Mouse (Mus musculus): ENCODE data around the gene Spem2. TPM values are rescaled to one million over a fixed set of nuclear protein-coding genes. Genes with fewer than 3 reads are reported as not detected.

Gene Spem2
- not detected for polyA plus RNA-seq (2017; shearing (Covaris generic))

DNA sequence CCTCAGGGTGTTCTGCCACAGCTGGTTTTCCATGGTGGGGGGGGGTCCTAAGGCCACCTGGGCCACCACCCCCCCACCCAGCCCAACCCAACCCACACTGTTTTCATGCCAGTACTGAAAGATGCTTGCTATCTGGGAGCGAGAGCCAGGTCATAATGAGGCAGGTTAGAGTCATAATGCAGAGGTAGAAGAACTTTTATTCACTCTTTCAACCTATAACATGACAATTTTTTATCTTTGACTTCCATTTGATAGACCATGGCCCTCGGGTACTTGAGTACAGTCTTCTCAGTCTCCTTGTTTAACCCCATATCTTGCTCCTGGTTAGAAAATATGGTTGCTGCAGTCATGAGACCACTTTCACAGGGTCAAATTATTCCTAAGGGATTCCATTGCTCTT, at the start of gene Spem2:
TSS of gene Spem2 (minus strand) at position 101 of the 400 bp plus-strand sequence.

DNA sequence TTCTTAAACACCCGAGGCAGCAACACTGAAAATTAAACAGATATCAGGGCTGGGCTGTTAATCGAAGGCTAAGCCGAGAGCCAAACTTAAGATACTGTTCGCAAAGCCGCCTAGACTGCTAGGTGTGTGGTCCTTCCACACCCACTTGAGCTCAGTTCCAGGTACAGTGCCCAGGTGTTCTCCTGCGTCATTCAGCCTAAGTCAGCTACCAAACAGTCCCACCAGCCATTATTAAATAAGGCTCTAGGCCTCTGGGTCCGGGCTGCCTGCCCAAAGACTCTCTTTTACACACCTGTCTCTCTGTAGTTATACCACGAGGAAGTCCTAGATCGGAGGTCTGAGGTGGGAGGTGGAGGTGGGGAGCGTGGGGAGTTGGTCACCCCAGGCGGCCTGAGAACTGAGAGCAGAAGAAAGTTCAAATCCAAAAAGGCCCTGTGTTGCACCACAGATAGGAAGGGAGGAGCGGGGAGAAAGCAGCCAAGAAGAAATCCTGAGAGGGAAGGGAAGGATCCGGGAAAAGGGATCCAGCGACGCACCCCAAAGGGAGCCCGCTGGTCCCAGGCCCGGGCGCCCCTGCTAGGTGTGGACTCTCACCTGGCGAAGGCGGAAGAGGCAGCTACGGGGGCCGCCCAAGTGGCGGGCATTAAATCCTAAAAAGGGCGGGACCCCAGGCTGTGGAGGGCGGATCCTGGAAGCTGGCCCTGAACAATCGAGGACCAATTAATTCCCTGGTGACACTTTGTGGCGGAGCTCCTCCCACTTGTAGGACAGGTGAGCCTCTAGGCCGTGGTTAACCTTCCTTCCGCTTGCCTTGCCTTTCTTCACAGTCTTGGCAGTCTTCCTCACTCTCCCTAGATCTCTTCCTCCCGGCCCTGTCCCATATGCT, 40.1 kb upstream of the Spem2 start, which contains the start of gene Tnk1:
TSS of gene Tnk1 (minus strand) at position 618 of the 886 bp plus-strand sequence.

DNA sequence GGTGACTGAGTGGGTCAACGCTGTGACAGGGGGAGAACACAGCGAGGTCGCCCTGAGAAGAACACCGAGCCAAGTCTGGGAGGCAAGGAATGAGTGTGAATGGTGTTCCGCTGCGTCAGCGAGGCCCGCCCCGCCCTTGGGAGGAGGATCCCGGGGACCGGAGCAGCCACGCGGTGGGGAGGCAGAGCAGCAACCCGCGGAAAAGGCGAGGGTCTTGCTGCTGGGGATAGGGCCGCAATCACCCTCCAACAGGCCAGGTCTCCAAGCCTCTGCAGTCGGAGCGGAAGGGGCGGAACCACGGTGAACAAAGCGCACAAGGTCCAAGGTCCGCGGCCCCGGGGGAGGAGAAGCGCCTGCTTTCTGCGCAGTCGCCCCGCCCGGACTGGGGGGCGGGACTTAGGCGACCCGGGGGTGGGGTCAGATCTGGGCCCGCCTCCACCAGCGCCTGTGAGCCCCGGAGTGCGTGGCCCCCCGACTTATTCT, 28.0 kb upstream of the Spem2 start, which contains the start of gene Plscr3:
TSS of gene Plscr3 (plus strand) at position 179 of the 483 bp plus-strand sequence.

DNA sequence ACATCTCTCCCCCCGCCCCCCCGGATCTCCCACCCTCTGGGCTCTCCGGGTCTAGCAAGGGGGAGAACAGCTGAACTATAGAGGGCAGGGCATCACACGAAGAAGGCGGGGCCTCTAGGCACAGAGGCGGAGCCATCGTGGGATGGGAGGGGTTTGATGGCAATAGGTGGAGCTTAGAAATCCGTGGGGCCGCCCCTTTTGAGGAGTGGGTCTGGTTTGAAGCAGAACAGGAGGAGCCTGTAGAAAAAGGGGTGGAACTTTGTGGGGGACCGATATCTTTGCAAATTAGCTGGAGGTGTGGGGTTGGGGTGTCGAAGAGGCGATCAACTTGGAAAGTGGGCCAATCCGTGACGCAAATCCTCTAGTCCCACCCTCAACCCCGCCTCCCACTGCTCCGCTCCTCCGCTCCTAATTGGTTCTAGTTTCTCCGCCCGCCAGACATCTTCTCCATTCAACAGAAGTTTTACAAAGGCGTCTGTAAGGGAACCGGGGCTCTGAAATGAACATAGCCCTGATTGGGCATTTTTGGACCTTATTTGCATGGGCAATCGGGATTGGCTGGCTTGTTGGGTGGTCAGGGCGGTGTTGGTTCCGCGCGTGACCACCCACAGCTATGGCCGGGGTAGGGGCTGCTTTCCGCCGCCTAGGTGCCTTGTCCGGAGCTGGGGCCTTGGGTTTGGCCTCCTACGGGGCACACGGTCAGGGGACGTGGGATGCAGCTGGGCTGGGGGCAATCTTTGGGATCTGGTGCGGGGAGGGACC, 19.9 kb upstream of the Spem2 start, which contains the start of gene Tmem256:
TSS of gene Tmem256 (plus strand) at position 563 of the 762 bp plus-strand sequence.

DNA sequence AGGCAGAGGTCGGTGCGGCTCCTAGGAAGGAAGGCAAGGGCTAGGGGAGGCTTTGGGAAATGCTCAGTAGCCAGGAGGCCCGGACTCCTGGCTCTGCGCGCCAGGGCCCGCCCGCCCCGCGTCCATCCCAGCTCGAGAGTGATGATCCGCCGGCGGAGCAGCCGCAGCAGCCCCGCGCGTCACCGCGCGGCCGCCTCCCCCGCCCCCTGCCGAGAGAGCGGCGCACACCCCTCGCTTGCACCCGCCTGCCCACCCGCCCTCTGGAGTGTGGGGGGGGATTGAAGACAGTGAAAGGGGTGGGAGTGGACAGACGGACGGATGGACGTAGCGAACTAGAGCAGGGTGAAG, 19.3 kb upstream of the Spem2 start, which contains the start of gene Nlgn2:
TSS of gene Nlgn2 (minus strand) at position 181 of the 348 bp plus-strand sequence.

DNA sequence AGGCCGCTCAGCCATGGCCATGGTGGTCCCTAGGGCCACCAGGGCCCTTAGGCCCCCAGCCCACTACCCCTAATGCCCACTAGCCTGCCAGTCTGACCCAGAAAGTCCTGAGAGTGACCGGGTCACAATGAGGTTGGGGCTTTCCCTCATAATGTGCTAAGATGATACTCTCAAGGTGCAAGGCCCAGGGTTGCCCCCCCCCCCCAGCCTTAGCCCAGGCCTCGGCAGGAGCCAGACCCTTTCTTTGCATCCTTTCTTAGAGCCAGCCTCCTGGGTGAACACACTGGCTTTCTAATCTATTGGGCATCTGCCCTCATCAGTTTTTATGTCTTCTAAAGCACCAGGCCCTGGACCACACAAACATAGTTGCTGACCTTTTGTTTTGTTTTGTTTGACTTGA, 3.8 kb upstream of the Spem2 start, which contains the start of gene Spem1:
TSS of gene Spem1 (minus strand) at position 101 of the 400 bp plus-strand sequence.

DNA sequence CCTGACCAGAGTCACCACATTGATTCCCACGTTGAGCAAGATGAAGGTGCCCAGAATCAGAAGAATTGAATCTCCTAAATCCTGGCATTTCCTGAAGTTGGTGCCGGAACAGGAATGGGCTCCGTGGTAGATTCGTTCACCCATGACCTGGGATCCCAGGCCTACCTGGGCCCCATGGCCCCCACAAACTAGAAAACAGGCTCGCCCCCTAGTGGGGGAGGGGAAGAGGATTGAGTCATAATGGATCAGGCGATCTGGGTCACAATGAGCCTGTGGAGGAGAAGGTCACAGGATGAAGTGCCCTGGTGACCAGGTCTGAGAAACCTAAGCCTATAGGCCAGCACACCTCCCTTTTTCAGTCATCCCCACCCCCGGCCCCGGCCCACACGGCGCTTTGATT, 3.1 kb downstream of the Spem2 start, which contains the start of gene Gm39566:
TSS of gene Gm39566 (minus strand) at position 144 of the 400 bp plus-strand sequence.

DNA sequence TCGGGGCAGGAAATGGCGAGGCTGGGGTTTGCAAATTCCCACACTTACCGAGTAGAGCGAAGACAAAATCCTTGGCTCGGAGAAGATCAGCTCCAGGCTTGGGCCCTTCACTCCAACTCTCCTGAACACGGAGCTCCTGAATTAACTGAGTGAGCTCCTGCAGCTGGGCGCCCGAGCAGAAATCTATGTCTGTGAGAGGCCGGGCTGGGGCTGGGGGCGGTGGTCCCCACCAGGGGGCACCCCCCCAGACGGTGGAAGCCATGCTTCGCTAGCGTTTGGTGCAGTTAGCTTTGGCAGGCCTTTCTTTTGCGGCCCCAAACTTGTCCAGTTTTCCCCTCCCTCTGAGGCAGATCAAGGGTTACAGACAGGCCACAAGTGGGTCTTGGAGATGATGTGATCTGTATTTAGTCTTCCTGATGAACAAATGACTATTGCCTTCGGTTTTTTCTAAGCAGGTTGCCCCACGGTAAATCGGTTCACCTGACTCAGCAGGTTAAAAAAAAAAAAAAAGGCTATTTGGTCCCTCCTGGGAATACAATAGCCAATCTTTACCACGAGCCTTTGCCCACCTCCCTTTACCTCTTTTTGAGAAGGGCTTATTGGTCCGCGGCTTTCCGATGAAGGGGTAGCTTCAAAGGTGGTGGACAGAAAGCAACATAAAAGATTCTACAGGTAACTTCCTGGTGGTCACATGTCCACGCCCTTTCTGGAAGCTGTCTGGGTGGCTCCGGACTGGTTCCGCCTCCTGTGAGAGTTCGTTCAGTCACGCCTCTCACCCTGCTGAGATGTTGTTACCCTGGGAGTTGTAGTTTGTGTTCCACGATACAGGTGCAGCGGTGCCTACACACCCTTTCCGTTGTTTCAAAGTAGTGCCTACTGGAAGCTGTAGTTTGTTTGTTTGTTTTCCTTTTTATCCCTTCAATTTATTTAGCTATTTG, 13.0 kb downstream of the Spem2 start, which contains the start of gene Tmem102:
TSS of gene Tmem102 (minus strand) at position 653 of the 938 bp plus-strand sequence.

DNA sequence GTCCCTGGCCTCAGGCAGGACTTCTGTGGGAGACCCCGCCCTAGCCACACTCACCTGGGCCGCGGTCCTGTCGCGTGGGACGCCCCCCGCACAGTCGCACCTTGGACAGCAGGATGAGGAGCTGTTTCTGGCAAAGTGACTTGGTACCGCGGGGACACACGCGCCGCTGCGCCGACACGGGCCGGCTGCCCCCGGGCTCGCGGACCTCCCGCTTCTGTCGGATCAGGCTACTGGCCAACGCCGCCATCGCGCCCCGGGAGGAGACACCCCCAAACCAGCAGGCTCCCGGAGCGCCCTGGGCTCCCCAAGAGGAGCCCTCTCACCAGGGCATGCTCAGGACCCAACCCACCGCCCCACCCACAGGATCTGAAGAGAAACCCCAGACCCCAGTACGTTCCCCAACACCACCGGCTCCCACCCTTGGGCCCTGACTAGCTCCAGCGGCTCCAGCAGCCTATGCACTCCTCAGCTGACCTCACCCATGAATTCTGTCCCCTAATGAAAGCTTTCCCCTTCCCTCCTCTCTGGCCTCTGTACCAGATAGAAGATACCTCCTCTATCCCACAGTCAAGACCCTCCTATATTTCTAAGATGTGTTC, 16.8 kb downstream of the Spem2 start, which contains the start of gene Fgf11:
TSS of gene Fgf11 (minus strand) at position 479 of the 599 bp plus-strand sequence.

DNA sequence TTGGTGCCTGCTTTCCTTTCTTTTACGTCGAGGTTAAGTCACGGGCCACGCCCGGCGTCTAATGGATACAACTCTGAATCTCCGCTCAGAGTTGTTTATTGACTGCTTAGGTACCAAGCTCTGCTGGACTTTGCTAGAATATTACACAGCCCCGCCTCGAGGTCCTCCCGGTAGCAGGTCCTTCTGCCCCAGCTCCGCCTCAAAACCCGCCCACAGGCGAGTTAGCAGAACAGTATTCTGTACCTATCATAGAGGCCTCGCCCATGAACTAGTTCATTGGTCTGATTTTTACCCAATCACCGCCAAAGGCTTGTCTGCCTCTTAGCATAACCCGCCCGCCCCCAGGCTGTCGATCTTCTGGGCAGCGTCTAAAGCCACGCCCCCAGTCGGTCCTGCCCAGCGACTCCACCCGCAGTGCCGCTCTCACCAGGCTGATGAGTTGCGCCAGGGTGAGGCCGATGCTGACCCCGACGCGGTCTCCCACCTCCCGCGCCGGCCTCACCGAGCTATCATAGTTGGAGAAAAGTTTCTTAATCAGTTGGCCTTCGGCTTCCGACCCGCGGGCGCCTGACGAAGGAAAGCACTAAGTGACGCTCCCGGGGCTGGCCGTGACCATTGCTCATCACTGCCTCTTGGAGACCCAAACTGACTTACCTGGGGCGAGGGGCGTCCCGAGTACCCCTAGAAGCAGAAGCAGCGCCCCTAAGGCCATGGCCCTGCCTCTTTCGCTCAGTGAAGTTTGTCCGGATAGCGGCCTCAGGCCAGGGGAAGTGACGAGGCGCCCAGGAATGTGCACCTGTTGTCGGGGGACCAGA, 22.9 kb downstream of the Spem2 start, which contains the start of gene Chrnb1:
TSS of gene Chrnb1 (minus strand) at position 776 of the 815 bp plus-strand sequence.

Other genes starting within 250 kb of the Spem2 start
- 25.6 TPM for gene Wrap53, start 238.2 kb downstream of the Spem2 start, polyA plus RNA-seq (2017; shearing (Covaris generic))
- gene Trp53, start 238.1 kb downstream of the Spem2 start, polyA plus RNA-seq (2017; shearing (Covaris generic)): 239 TPM
- not detected for gene Atp1b2, start 212.5 kb downstream of the Spem2 start, polyA plus RNA-seq (2017; shearing (Covaris generic))
- gene Shbg, start 200.6 kb downstream of the Spem2 start, polyA plus RNA-seq (2017; shearing (Covaris generic)): not detected
- not detected for gene Sat2, start 196.4 kb downstream of the Spem2 start, polyA plus RNA-seq (2017; shearing (Covaris generic))
- 63.2 TPM for gene Fxr2, start 185.5 kb downstream of the Spem2 start, polyA plus RNA-seq (2017; shearing (Covaris generic))
- not detected for gene Sox15, start 163.2 kb downstream of the Spem2 start, polyA plus RNA-seq (2017; shearing (Covaris generic))
- gene Mpdu1, start 155.8 kb downstream of the Spem2 start, polyA plus RNA-seq (2017; shearing (Covaris generic)): 66.0 TPM
- 4.3 TPM for gene Cd68, start 152.3 kb downstream of the Spem2 start, polyA plus RNA-seq (2017; shearing (Covaris generic))
- gene Eif4a1, start 146.0 kb downstream of the Spem2 start, polyA plus RNA-seq (2017; shearing (Covaris generic)): 654 TPM
- 43.8 TPM for gene Senp3, start 136.4 kb downstream of the Spem2 start, polyA plus RNA-seq (2017; shearing (Covaris generic))
- gene Tnfsf13, start 132.7 kb downstream of the Spem2 start, polyA plus RNA-seq (2017; shearing (Covaris generic)): not detected
- not detected for gene Tnfsf12, start 122.6 kb downstream of the Spem2 start, polyA plus RNA-seq (2017; shearing (Covaris generic))
- not detected for gene Tnfsfm13, start 122.4 kb downstream of the Spem2 start, polyA plus RNA-seq (2017; shearing (Covaris generic))
- gene Polr2a, start 59.8 kb downstream of the Spem2 start, polyA plus RNA-seq (2017; shearing (Covaris generic)): 50.4 TPM
- gene Slc35g3, start 56.5 kb downstream of the Spem2 start, polyA plus RNA-seq (2017; shearing (Covaris generic)): 0.12 TPM
- 5.5 TPM for gene Zbtb4, start 52.6 kb downstream of the Spem2 start, polyA plus RNA-seq (2017; shearing (Covaris generic))
- gene Chrnb1, start 22.5 kb downstream of the Spem2 start, polyA plus RNA-seq (2017; shearing (Covaris generic)): 3.7 TPM
- gene Fgf11, start 16.6 kb downstream of the Spem2 start, polyA plus RNA-seq (2017; shearing (Covaris generic)): not detected
- gene Tmem102, start 12.8 kb downstream of the Spem2 start, polyA plus RNA-seq (2017; shearing (Covaris generic)): not detected
- gene Gm39566, start 3.2 kb downstream of the Spem2 start, polyA plus RNA-seq (2017; shearing (Covaris generic)): not detected
- gene Spem1, start 3.7 kb upstream of the Spem2 start, polyA plus RNA-seq (2017; shearing (Covaris generic)): not detected
- 0.85 TPM for gene Nlgn2, start 19.3 kb upstream of the Spem2 start, polyA plus RNA-seq (2017; shearing (Covaris generic))
- gene Tmem256, start 20.0 kb upstream of the Spem2 start, polyA plus RNA-seq (2017; shearing (Covaris generic)): 77.8 TPM
- gene Plscr3, start 27.9 kb upstream of the Spem2 start, polyA plus RNA-seq (2017; shearing (Covaris generic)): 32.7 TPM
- gene Tnk1, start 40.3 kb upstream of the Spem2 start, polyA plus RNA-seq (2017; shearing (Covaris generic)): not detected
- gene Tmem95, start 59.6 kb upstream of the Spem2 start, polyA plus RNA-seq (2017; shearing (Covaris generic)): not detected
- 1.3 TPM for gene Kctd11, start 62.9 kb upstream of the Spem2 start, polyA plus RNA-seq (2017; shearing (Covaris generic))
- 552 TPM for gene Acap1, start 77.1 kb upstream of the Spem2 start, polyA plus RNA-seq (2017; shearing (Covaris generic))
- gene 2810408A11Rik, start 82.5 kb upstream of the Spem2 start, polyA plus RNA-seq (2017; shearing (Covaris generic)): 4.4 TPM
- 7.7 TPM for gene Neurl4, start 82.6 kb upstream of the Spem2 start, polyA plus RNA-seq (2017; shearing (Covaris generic))
- 203 TPM for gene Gps2, start 95.4 kb upstream of the Spem2 start, polyA plus RNA-seq (2017; shearing (Covaris generic))
- gene Eif5a, start 103.5 kb upstream of the Spem2 start, polyA plus RNA-seq (2017; shearing (Covaris generic)): 1,414 TPM
- not detected for gene Ybx2, start 117.3 kb upstream of the Spem2 start, polyA plus RNA-seq (2017; shearing (Covaris generic))
- not detected for gene Slc2a4, start 129.7 kb upstream of the Spem2 start, polyA plus RNA-seq (2017; shearing (Covaris generic))
- gene Cldn7, start 146.3 kb upstream of the Spem2 start, polyA plus RNA-seq (2017; shearing (Covaris generic)): not detected
- gene Ctdnep1, start 162.7 kb upstream of the Spem2 start, polyA plus RNA-seq (2017; shearing (Covaris generic)): 60.1 TPM
- gene Elp5, start 164.1 kb upstream of the Spem2 start, polyA plus RNA-seq (2017; shearing (Covaris generic)): 67.1 TPM
- gene Gabarap, start 172.7 kb upstream of the Spem2 start, polyA plus RNA-seq (2017; shearing (Covaris generic)): 380 TPM
- gene Phf23, start 177.3 kb upstream of the Spem2 start, polyA plus RNA-seq (2017; shearing (Covaris generic)): 88.2 TPM
- 32.1 TPM for gene Dvl2, start 182.1 kb upstream of the Spem2 start, polyA plus RNA-seq (2017; shearing (Covaris generic))
- gene Acadvl, start 196.9 kb upstream of the Spem2 start, polyA plus RNA-seq (2017; shearing (Covaris generic)): 110 TPM
- 6.1 TPM for gene Dlg4, start 198.5 kb upstream of the Spem2 start, polyA plus RNA-seq (2017; shearing (Covaris generic))
- not detected for gene Asgr1, start 235.6 kb upstream of the Spem2 start, polyA plus RNA-seq (2017; shearing (Covaris generic))

All from CD4-positive, CD25-positive, alpha-beta regulatory T cell (primary cell).